Mouse (Mus musculus): ENCODE results near the gene Mrps18b. TPM values are rescaled to one million over a fixed set of nuclear protein-coding genes. Genes with fewer than 3 reads are reported as not detected.

The Mrps18b gene
- polyA plus RNA-seq, 1 experiment, result 131 TPM

GRCm38 (mm10) chr17:35860831-35861197, 55.4 kb downstream of the Mrps18b start:
- DNase-seq (ENCODE audit: low read depth, low spot score), result no peak
- 3% methylated on average over 12 of the region's 12 CpGs for whole genome bisulfite sequencing

Other genes with a start within 250 kb of the Mrps18b start
- gene Vars2, start 248.8 kb downstream of the Mrps18b start, polyA plus RNA-seq (2012; rRNA removed), result 20.3 and 25.1 TPM in 2 replicates
- 30.3 and 31.1 TPM in 2 replicates for gene Gtf2h4, start 242.7 kb downstream of the Mrps18b start, polyA plus RNA-seq (2012; rRNA removed)
- gene Ddr1, start 211.8 kb downstream of the Mrps18b start, polyA plus RNA-seq (2012; rRNA removed), result 39.0 and 48.9 TPM in 2 replicates
- gene Ier3, start 94.7 kb downstream of the Mrps18b start, polyA plus RNA-seq (2012; rRNA removed), result 11.4 and 11.6 TPM in 2 replicates
- 43.1 and 54.2 TPM in 2 replicates for gene Flot1, start 93.2 kb downstream of the Mrps18b start, polyA plus RNA-seq (2012; rRNA removed)
- gene Tubb5, start 78.1 kb downstream of the Mrps18b start, polyA plus RNA-seq (2012; rRNA removed), result 271 and 306 TPM in 2 replicates
- 4.8 and 7.8 TPM in 2 replicates for gene Mdc1, start 74.9 kb downstream of the Mrps18b start, polyA plus RNA-seq (2012; rRNA removed)
- gene Nrm, start 55.1 kb downstream of the Mrps18b start, polyA plus RNA-seq (2012; rRNA removed), result 24.8 and 27.0 TPM in 2 replicates
- gene Ppp1r18, start 50.8 kb downstream of the Mrps18b start, polyA plus RNA-seq (2012; rRNA removed), result 26.7 and 27.5 TPM in 2 replicates
- 67.2 and 82.6 TPM in 2 replicates for gene Dhx16, start 36.6 kb downstream of the Mrps18b start, polyA plus RNA-seq (2012; rRNA removed)
- 76.6 and 84.9 TPM in 2 replicates for gene 2310061I04Rik, start 19.0 kb downstream of the Mrps18b start, polyA plus RNA-seq (2012; rRNA removed)
- gene Atat1, start 6.3 kb downstream of the Mrps18b start, polyA plus RNA-seq (2012; rRNA removed), result 20.0 and 45.4 TPM in 2 replicates
- gene Ppp1r10, start within 50 bp of the Mrps18b start, polyA plus RNA-seq (2012; rRNA removed), result 28.7 and 36.9 TPM in 2 replicates
- gene Abcf1, start 53.4 kb upstream of the Mrps18b start, polyA plus RNA-seq (2012; rRNA removed), result 82.6 and 83.9 TPM in 2 replicates
- 23.6 and 24.7 TPM in 2 replicates for gene Gnl1, start 63.5 kb upstream of the Mrps18b start, polyA plus RNA-seq (2012; rRNA removed)
- 13.8 and 14.5 TPM in 2 replicates for gene Prr3, start 63.8 kb upstream of the Mrps18b start, polyA plus RNA-seq (2012; rRNA removed)
- 1.6 and 2.8 TPM in 2 replicates for gene H2-T24, start 104.2 kb upstream of the Mrps18b start, polyA plus RNA-seq (2012; rRNA removed)
- gene H2-T23, start 116.5 kb upstream of the Mrps18b start, polyA plus RNA-seq (2012; rRNA removed), result 386 and 571 TPM in 2 replicates
- 59.7 and 67.2 TPM in 2 replicates for gene H2-T22, start 126.4 kb upstream of the Mrps18b start, polyA plus RNA-seq (2012; rRNA removed)
- gene Gm6034, start 126.6 kb upstream of the Mrps18b start, polyA plus RNA-seq (2012; rRNA removed), result 0.07 TPM in 1 of 2 replicates, not detected in the other
- 53.0 and 148 TPM in 2 replicates for gene Gm11127, start 142.0 kb upstream of the Mrps18b start, polyA plus RNA-seq (2012; rRNA removed)
- gene Gm19684, start 205.3 kb upstream of the Mrps18b start, polyA plus RNA-seq (2012; rRNA removed), result 0.15 and 0.33 TPM in 2 replicates
- gene Gm7030, start 213.0 kb upstream of the Mrps18b start, polyA plus RNA-seq (2012; rRNA removed), result 7.1 and 18.3 TPM in 2 replicates